Mouse (Mus musculus): ENCODE data around the gene 2810408A11Rik. TPM values are rescaled to one million over a fixed set of nuclear protein-coding genes. Genes with fewer than 3 reads are reported as not detected.

Gene 2810408A11Rik
- polyA plus RNA-seq, 1 experiment from 2014 or later: 7.6 TPM

DNA sequence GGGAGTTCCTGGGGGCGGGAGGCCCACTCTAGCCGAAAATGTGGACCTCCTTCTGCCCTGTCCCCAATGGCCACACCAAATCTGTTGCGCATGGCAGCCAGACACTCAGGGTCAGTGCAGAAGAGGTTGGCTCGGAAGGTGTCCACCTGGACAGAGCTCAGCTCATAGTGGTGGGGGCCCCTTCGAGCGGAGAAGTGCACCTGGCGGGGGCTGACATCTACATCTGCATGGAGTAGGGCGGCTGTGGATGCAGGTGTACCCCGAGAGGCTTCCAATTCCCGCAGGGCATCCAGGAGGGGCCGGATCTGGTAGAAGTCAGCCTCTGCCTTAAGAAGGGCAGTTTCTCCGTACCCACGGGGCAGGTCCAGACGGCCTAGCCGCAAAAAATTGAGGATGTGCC, 21.1 kb downstream of the 2810408A11Rik start:
- Histone ChIP-seq H3K4me1 (replicated peaks; ENCODE audit: control insufficient read depth, insufficient read depth, low read length) (peaks cover 16% of the 10 kb centered on the region; the same call in 1 of the 2 replicates), H3K27ac (no peak overlapping the region), H3K36me3 (replicated peaks; ENCODE audit: control insufficient read depth, insufficient read depth) (no peaks in the 10 kb centered on the region), H3K27me3 (ENCODE audit: control insufficient read depth, insufficient read depth, low read length) (peaks cover 15% of the 10 kb centered on the region), H3K4me3 (replicated peaks; ENCODE audit: low read length) (peak overlapping the region; percentile 37), H3K9me3 (ENCODE audit: control insufficient read depth, low read length) (no peaks in the 10 kb centered on the region), H3K4me2 (replicated peaks) (peak overlapping the region; percentile 66), H3K9ac (no peak overlapping the region)
- DNase-seq (ENCODE audit: low spot score): no peak
- no peak for ATAC-seq (ENCODE audit: low FRiP score)
- 55% methylated on average over 15 of the region's 15 CpGs for WGBS

- ATAC-seq (ENCODE audit: low FRiP score) (no peak), DNase-seq (ENCODE audit: low spot score) (no peak)
- H3K27ac ChIP-seq: no peak overlapping the region
- no peak overlapping the region for H3K4me3 ChIP-seq (replicated peaks; ENCODE audit: low read length)
- H3K9me3 ChIP-seq (ENCODE audit: control insufficient read depth, low read length): no peaks in the 10 kb centered on the region
- H3K4me2 ChIP-seq (replicated peaks): 0 out of 2 replicates have a peak overlapping the region, but pooled peaks have one; percentile 66
- H3K4me1 ChIP-seq (replicated peaks; ENCODE audit: control insufficient read depth, insufficient read depth, low read length): peaks cover 16% of the 10 kb centered on the region; the same call in 1 of the 2 replicates
- H3K36me3 ChIP-seq (replicated peaks; ENCODE audit: control insufficient read depth, insufficient read depth): no peaks in the 10 kb centered on the region
- 92% methylated on average over 6 of the region's 6 CpGs for WGBS
- no peak overlapping the region for H3K9ac ChIP-seq
- peaks cover 15% of the 10 kb centered on the region for H3K27me3 ChIP-seq (ENCODE audit: control insufficient read depth, insufficient read depth, low read length)
Measured at GRCm38 (mm10) chr11:69878952-69879351, 21.8 kb downstream of the 2810408A11Rik start.

- Histone ChIP-seq H3K4me2 (replicated peaks) (no peak overlapping the region), H3K9me3 (ENCODE audit: control insufficient read depth, low read length) (no peaks in the 10 kb centered on the region), H3K4me3 (replicated peaks; ENCODE audit: low read length) (no peak overlapping the region), H3K36me3 (replicated peaks; ENCODE audit: control insufficient read depth, insufficient read depth) (no peaks in the 10 kb centered on the region), H3K27ac (no peak overlapping the region), H3K9ac (no peak overlapping the region), H3K4me1 (replicated peaks; ENCODE audit: control insufficient read depth, insufficient read depth, low read length) (peaks cover 16% of the 10 kb centered on the region; the same call in 1 of the 2 replicates), H3K27me3 (ENCODE audit: control insufficient read depth, insufficient read depth, low read length) (peaks cover 15% of the 10 kb centered on the region)
- WGBS: 73% methylated on average over 3 of the region's 3 CpGs
- DNase-seq (ENCODE audit: low spot score): no peak
- ATAC-seq (ENCODE audit: low FRiP score): no peak
Measured at GRCm38 (mm10) chr11:69878399-69878798, 22.4 kb downstream of the 2810408A11Rik start.

- Histone ChIP-seq H3K9ac (no peak within 1 kb of the TSS), H3K27ac (no peak within 1 kb of the TSS), H3K27me3 (ENCODE audit: control insufficient read depth, insufficient read depth, low read length) (peaks cover 15% of the 10 kb centered on the region), H3K4me2 (replicated peaks) (peak within 1 kb of the TSS; percentile 29), H3K4me3 (replicated peaks; ENCODE audit: low read length) (0 out of 2 replicates have a peak within 1 kb of the TSS, but pooled peaks have one; percentile 9), H3K36me3 (replicated peaks; ENCODE audit: control insufficient read depth, insufficient read depth) (no peaks in the 10 kb centered on the region), H3K9me3 (ENCODE audit: control insufficient read depth, low read length) (no peaks in the 10 kb centered on the region), H3K4me1 (replicated peaks; ENCODE audit: control insufficient read depth, insufficient read depth, low read length) (peaks cover 16% of the 10 kb centered on the region; the same call in 1 of the 2 replicates)
- DNase-seq (ENCODE audit: low spot score): no peak
- 89% methylated on average over 11 of the region's 11 CpGs for WGBS
- no peak for ATAC-seq (ENCODE audit: low FRiP score)
Measured at GRCm38 (mm10) chr11:69877878-69878277, 22.9 kb downstream of the 2810408A11Rik start, which contains the start of gene Tmem95. Tmem95 (minus strand) TSS chr11:69878018.

DNA sequence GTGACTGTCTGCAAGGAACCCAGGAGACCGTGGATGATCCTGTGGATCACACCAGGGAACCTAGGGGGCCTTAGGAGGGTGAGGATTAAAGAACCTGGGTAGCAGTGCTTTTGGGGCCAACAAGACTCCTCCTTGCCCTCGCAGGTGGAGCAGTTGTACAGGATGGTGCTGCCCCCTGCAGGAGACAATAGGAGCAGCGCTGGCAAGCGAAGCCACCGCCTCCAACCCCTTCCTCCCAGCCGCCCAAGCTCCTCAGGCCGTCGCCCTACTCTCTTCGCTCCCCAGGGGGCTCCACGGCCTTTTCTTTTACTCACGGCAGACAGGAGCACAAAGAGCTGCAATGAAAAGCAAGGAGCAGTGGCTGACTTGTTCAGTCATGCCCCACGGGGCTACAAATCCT, 23.9 kb downstream of the 2810408A11Rik start:
- H3K9ac ChIP-seq: no peak overlapping the region
- H3K27ac ChIP-seq: no peak overlapping the region
- H3K4me1 ChIP-seq (replicated peaks; ENCODE audit: control insufficient read depth, insufficient read depth, low read length): peaks cover 16% of the 10 kb centered on the region; the same call in 1 of the 2 replicates
- peak; percentile 70 for DNase-seq (ENCODE audit: low spot score)
- H3K9me3 ChIP-seq (ENCODE audit: control insufficient read depth, low read length): no peaks in the 10 kb centered on the region
- 2% methylated on average over 12 of the region's 12 CpGs for WGBS
- H3K4me3 ChIP-seq (replicated peaks; ENCODE audit: low read length): 0 out of 2 replicates have a peak overlapping the region, but pooled peaks have one; percentile 9
- peak overlapping the region; percentile 29 for H3K4me2 ChIP-seq (replicated peaks)
- H3K27me3 ChIP-seq (ENCODE audit: control insufficient read depth, insufficient read depth, low read length): peaks cover 9% of the 10 kb centered on the region
- no peak for ATAC-seq (ENCODE audit: low FRiP score)
- H3K36me3 ChIP-seq (replicated peaks; ENCODE audit: control insufficient read depth, insufficient read depth): no peaks in the 10 kb centered on the region

GRCm38 (mm10) chr11:69876186-69876585, 24.6 kb downstream of the 2810408A11Rik start:
- Histone ChIP-seq H3K4me2 (replicated peaks) (no peak overlapping the region), H3K4me1 (replicated peaks; ENCODE audit: control insufficient read depth, insufficient read depth, low read length) (peaks cover 11% of the 10 kb centered on the region; the same call in 1 of the 2 replicates), H3K4me3 (replicated peaks; ENCODE audit: low read length) (no peak overlapping the region), H3K27ac (no peak overlapping the region), H3K27me3 (ENCODE audit: control insufficient read depth, insufficient read depth, low read length) (peaks cover 6% of the 10 kb centered on the region; the same call in 1 of the 2 replicates), H3K9ac (no peak overlapping the region), H3K36me3 (replicated peaks; ENCODE audit: control insufficient read depth, insufficient read depth) (no peaks in the 10 kb centered on the region), H3K9me3 (ENCODE audit: control insufficient read depth, low read length) (no peaks in the 10 kb centered on the region)
- WGBS: 66% methylated on average over 7 of the region's 7 CpGs
- no peak for ATAC-seq (ENCODE audit: low FRiP score)
- no peak for DNase-seq (ENCODE audit: low spot score)

DNA sequence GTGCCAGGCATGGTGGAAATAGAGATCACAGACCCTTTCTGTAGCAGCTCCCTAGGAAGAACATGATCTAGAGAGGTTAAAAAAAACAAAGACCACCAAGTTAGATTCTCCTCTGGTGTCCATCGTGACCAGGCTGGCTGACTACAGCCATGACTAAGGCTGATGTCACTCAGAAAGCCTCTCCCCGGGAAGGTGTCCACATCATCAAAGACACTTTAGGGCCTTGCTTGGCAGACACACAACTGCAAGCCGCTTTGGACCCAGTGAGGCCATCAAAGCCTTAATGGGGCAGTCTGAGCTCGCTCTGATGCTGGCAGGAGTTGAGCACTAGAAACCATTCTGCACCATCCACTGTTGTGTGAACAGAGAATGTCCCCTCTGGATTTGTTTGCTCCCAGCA, 28.3 kb downstream of the 2810408A11Rik start:
- no peaks in the 10 kb centered on the region for H3K27me3 ChIP-seq (ENCODE audit: control insufficient read depth, insufficient read depth, low read length)
- no peak overlapping the region for H3K4me2 ChIP-seq (replicated peaks)
- no peaks in the 10 kb centered on the region for H3K9me3 ChIP-seq (ENCODE audit: control insufficient read depth, low read length)
- H3K4me1 ChIP-seq (replicated peaks; ENCODE audit: control insufficient read depth, insufficient read depth, low read length): no peaks in the 10 kb centered on the region
- no peak for ATAC-seq (ENCODE audit: low FRiP score)
- no peak overlapping the region for H3K27ac ChIP-seq
- no peaks in the 10 kb centered on the region for H3K36me3 ChIP-seq (replicated peaks; ENCODE audit: control insufficient read depth, insufficient read depth)
- no peak overlapping the region for H3K9ac ChIP-seq
- H3K4me3 ChIP-seq (replicated peaks; ENCODE audit: low read length): no peak overlapping the region
- DNase-seq (ENCODE audit: low spot score): no peak
- WGBS: 79% methylated on average over 4 of the region's 4 CpGs

DNA sequence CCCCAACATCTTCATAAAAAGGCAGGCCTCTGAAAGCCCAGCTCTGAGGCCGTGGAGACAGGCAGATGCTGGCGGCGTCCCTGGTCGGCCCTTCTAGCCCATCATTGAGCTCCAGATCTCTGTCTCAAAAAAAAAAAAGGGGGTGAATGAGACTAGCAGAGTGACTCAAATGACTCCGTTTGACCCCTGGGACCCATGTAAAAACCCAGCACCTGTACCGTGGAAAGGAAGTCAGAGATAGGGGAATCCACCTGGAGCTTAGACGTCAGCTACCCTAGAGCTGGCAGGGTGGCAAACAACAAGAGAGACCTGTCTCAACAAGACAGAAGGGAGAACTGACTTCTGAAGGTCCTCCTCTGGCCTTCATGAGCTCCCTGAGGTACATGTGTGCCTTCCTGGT, 29.0 kb downstream of the 2810408A11Rik start:
- Histone ChIP-seq H3K27me3 (ENCODE audit: control insufficient read depth, insufficient read depth, low read length) (no peaks in the 10 kb centered on the region), H3K27ac (no peak overlapping the region), H3K9ac (no peak overlapping the region), H3K4me2 (replicated peaks) (no peak overlapping the region), H3K9me3 (ENCODE audit: control insufficient read depth, low read length) (no peaks in the 10 kb centered on the region), H3K36me3 (replicated peaks; ENCODE audit: control insufficient read depth, insufficient read depth) (no peaks in the 10 kb centered on the region), H3K4me1 (replicated peaks; ENCODE audit: control insufficient read depth, insufficient read depth, low read length) (no peaks in the 10 kb centered on the region), H3K4me3 (replicated peaks; ENCODE audit: low read length) (no peak overlapping the region)
- DNase-seq (ENCODE audit: low spot score) (no peak), ATAC-seq (ENCODE audit: low FRiP score) (no peak)
- WGBS: 94% methylated on average over 7 of the region's 7 CpGs

GRCm38 (mm10) chr11:69870289-69871069, 30.3 kb downstream of the 2810408A11Rik start:
- Histone ChIP-seq H3K27ac (no peak overlapping the region), H3K27me3 (ENCODE audit: control insufficient read depth, insufficient read depth, low read length) (no peaks in the 10 kb centered on the region), H3K4me2 (replicated peaks) (no peak overlapping the region), H3K36me3 (replicated peaks; ENCODE audit: control insufficient read depth, insufficient read depth) (no peaks in the 10 kb centered on the region), H3K4me1 (replicated peaks; ENCODE audit: control insufficient read depth, insufficient read depth, low read length) (no peaks in the 10 kb centered on the region), H3K9ac (no peak overlapping the region), H3K4me3 (replicated peaks; ENCODE audit: low read length) (no peak overlapping the region), H3K9me3 (ENCODE audit: control insufficient read depth, low read length) (no peaks in the 10 kb centered on the region)
- DNase-seq (ENCODE audit: low spot score) (no peak), ATAC-seq (ENCODE audit: low FRiP score) (no peak)
- 93% methylated on average over 2 of the region's 2 CpGs for WGBS

Data from hindbrain, embryonic 14.5 days (tissue).